Mouse (Mus musculus): ENCODE measurements around the gene Wipi2. TPM values are rescaled to one million over a fixed set of nuclear protein-coding genes. Genes with fewer than 3 reads are reported as not detected.

The Wipi2 gene
- polyA plus RNA-seq, 3 experiments from 2014 or later = 12.6 to 20.5 (median 15.4) TPM

Other genes with a start within 250 kb of the Wipi2 start
- 10 to 100 TPM in 1 of 3 experiments, 1 to 10 TPM in 2; 6.3 to 10.1 (median 8.5) TPM for gene Foxk1, start 226.2 kb upstream of the Wipi2 start, polyA plus RNA-seq (2017; shearing (Covaris generic))
- 10 to 100 TPM; 16.8 to 19.4 (median 19.1) TPM for gene Ap5z1, start 163.8 kb upstream of the Wipi2 start, polyA plus RNA-seq (2017; shearing (Covaris generic))
- gene Papolb, start 97.6 kb upstream of the Wipi2 start, polyA plus RNA-seq (2017; shearing (Covaris generic)) = not detected
- not detected for gene Radil, start 76.6 kb upstream of the Wipi2 start, polyA plus RNA-seq (2017; shearing (Covaris generic))
- gene Mmd2, start 18.9 kb upstream of the Wipi2 start, polyA plus RNA-seq (2017; shearing (Covaris generic)) = not detected
- gene Slc29a4, start 64.8 kb downstream of the Wipi2 start, polyA plus RNA-seq (2017; shearing (Covaris generic)) = 1 to 10 TPM in 1 of 3 experiments, under 1 TPM in 1, not detected in 1; 0.20 to 1.9 TPM
- gene Tnrc18, start 190.0 kb downstream of the Wipi2 start, polyA plus RNA-seq (2017; shearing (Covaris generic)) = 1 to 10 TPM; 1.6 to 4.4 (median 2.9) TPM